Mouse (Mus musculus): ENCODE results near the gene Pdcd6. TPM values are rescaled to one million over a fixed set of nuclear protein-coding genes. Genes with fewer than 3 reads are reported as not detected.

Gene Pdcd6
- polyA plus RNA-seq (2017; shearing (Covaris generic)): 168 TPM

DNA sequence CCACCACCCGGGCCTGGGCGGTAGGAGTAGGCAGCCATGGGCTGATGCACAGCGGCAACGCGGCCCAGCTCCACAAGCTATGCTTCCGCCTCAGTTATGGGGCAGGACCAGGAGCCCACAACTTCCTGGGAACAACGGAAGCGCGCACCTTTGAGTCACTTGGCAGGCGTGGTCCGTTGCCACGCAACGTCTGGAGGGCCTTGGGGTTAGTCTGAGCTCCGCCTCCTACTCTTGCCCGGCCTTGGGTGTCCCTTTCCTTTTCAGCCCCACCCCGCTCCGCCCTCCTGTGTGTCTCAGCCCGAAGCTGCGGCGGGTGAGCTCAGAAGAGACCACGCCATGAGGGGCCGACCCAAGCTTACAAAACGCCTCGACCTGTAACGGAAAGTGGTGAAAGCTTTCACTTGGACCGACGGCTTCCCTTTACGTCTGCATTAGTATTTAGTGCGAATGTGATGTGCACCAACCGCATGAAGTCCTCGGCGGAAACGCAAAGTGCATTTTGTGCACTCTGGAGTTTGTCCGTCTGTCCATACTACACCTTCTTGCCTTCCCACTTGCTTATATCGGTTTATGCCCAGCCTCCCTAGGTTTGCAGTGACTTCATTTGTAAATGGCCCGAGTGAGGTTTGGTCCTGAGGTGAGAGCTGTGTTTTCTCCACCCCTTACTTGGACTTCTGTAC is at the start of gene Pdcd6:
Gene Pdcd6 (minus strand): TSS at position 411 of the 680 bp plus-strand sequence.

DNA sequence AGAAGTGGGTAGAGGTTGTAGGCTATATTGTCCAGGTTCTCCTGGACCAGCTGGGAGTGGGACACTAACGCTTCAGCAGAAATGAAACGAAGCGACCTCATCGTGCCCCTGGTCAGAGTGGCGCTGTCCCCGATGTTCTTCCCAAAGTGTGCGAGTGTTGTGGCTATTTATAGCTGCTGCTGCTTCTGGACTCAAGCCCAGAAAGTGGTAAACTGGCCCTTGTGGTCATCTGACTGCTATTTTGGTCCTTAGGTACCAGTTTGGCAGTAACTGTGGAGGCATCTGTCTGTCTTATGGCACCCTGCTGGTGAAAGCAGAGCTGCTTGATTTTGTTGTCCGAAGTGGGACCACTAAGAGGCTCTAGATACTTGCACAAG is 46.5 kb upstream of the Pdcd6 start, which contains the start of gene Lrrc14b:
Gene Lrrc14b (minus strand): TSS at position 147 of the 377 bp plus-strand sequence.

DNA sequence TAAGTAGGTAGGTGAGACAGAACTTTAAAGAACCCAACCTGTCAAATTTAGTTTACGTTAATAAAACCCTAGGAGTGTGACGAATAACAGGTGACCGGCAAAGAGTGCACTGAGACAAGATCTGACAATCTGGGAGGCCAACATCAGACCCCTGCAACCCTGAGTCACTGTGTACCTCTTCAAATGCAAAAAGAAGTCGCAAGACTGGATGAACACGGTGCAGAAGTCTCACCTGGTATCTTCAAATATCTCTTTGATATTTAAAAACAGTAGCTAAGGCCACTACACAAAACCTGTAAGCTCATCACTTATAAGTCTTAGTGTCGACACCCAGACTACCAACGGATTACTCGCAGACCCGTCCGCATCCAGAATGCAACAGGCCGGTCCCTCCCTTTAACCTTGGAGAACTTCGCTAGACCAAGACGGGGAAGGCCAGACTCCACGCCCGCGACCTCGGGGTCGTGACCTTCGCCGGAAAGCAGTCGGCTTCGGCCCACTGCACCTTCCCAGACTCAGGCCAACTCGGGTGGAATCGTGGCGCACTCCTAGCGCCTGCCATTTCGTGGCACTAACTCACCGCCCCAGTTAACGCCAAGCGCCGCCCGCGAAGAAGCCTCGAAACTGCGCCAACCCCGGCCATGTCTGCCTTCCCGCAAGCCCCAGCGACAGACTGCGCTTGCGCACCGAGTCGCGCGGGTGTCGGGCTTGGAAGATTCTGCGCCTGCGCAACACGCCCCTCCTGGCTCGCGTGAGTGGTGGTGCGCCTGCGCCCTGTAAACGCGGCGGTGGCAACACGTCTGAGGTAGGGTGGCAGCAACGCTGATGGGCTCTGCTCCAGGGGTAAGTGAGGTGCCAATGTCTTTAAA is 32.4 kb upstream of the Pdcd6 start, which contains the start of the genes Sdha and Ccdc127:
Gene Sdha (minus strand): TSS at position 715 of the 869 bp plus-strand sequence.
Gene Ccdc127 (plus strand): TSS at position 744 of the 869 bp plus-strand sequence.

DNA sequence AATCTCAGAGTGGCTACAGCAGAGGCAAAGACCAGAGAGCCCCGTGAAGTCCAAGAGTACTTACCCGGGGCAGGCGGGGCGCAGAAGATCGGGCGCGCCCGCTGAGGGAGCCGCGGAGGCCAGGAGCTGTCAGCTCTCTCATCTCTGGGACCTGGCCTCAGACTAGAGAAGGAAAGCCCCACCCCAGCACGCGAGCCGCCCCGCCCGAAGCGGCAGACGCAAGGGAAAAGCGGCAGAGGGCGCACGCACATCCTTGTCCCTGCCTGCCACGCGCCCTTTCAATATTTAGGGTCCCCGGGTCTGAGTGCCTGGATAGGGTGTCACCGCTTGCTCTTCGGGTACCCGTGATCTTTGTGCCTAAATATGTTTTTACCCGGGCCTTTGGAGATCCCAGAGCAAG is 25.2 kb downstream of the Pdcd6 start, which contains the start of gene Ahrr:
Gene Ahrr (minus strand): TSS at position 165 of the 400 bp plus-strand sequence.

Other genes starting within 250 kb of the Pdcd6 start
- not detected for gene Slc9a3, start 196.1 kb downstream of the Pdcd6 start, polyA plus RNA-seq (2017; shearing (Covaris generic))
- gene Exoc3, start 108.8 kb downstream of the Pdcd6 start, polyA plus RNA-seq (2017; shearing (Covaris generic)): 89.8 TPM
- gene Ahrr, start 25.2 kb downstream of the Pdcd6 start, polyA plus RNA-seq (2017; shearing (Covaris generic)): 0.11 TPM
- 279 TPM for gene Sdha, start 32.7 kb upstream of the Pdcd6 start, polyA plus RNA-seq (2017; shearing (Covaris generic))
- gene Ccdc127, start 32.7 kb upstream of the Pdcd6 start, polyA plus RNA-seq (2017; shearing (Covaris generic)): 29.7 TPM
- not detected for gene Lrrc14b, start 46.4 kb upstream of the Pdcd6 start, polyA plus RNA-seq (2017; shearing (Covaris generic))
- 2.4 TPM for gene Zfp72, start 73.3 kb upstream of the Pdcd6 start, polyA plus RNA-seq (2017; shearing (Covaris generic))
- gene Ftl1-ps1, start 82.1 kb upstream of the Pdcd6 start, polyA plus RNA-seq (2017; shearing (Covaris generic)): 50.7 TPM
- gene Zfp825, start 176.4 kb upstream of the Pdcd6 start, polyA plus RNA-seq (2017; shearing (Covaris generic)): 21.6 TPM

Measured in CD4-positive, CD25-positive, alpha-beta regulatory T cell (primary cell).